Mouse (Mus musculus) layer of hippocampus, adult 18-20 months (tissue): ENCODE measurements around the gene Gm5965. TPM values are rescaled to one million over a fixed set of nuclear protein-coding genes. Genes with fewer than 3 reads are reported as not detected.
A peak's percentile ranks its signal among the peaks of the same experiment; 100 is the strongest.
"Not testable (repeated sequence)": the region's sequence is repeated elsewhere in the genome, so short reads cannot be mapped to it uniquely, and the experiment has no call there.

Source experiments
- DNase-seq, 2 experiments: peaks; one replicate each; pipeline ENCODE4 v3.0.0; 2022; ENCODE audit warnings: low spot score in 2 of 2
- long read RNA-seq: library from polyadenylated mRNA; stranded (forward); transcript quantifications from one replicate; pipeline ENCODE4 v2.0.0, GENCODE M21; 2021
- total RNA-seq, 2 experiments: library from RNA; stranded (reverse); gene quantifications; 2 replicates each; pipeline ENCODE4 v1.2.3; 2021

The Gm5965 gene
- total RNA-seq = not detected
- long read RNA-seq = 0 reads

DNA sequence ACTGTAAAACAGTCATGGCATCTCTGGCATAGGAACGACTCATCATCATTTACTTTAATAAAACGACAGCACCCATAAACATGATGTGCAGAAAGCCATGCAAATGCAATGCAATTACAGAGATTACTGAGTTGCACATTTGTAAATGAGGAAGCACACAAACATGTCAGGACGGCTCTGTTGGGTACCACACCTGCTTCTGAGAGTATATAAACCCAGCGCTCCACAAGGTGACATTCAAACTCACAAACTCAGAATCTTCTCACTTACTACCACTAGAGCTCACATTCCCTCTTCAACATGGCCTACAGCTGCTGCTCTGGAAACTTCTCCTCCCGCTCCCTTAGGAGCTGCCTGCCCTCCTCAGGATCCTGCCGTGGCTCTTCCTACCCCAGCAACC is at the start of gene Gm5965:
Gm5965 (plus strand) TSS at position 301 of the 400 bp plus-strand sequence.
- DNase-seq = no peak

- peak; percentile 6 to 10 for DNase-seq
Observed at GRCm38 (mm10) chr16:88728812-88729275, 48.9 kb upstream of the Gm5965 start, which contains the start of gene Krtap13-1. Krtap13-1 (plus strand) TSS chr16:88728862.

DNA sequence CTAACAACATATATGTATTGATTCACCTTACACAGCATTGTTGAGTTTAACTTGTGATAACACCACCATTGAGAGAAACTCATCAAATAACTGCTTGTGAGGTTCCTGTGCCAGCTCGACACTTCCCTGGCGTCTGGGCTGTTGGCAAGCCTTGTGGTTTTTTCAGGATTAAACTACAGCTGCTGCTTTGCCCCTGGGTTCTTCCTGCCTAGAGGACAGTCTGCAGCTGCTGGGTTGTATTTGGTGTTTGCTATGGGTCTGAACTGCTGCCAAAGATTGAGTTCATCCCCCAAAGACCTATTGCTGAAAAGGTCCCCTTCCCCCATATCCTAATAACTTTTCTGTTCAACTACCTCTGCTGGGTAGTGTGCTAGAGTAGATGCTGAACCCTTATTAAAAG is 42.3 kb upstream of the Gm5965 start:
- DNase-seq = no peak

- no peak for DNase-seq
Observed at GRCm38 (mm10) chr16:88744750-88745340, 32.9 kb upstream of the Gm5965 start.

- DNase-seq = peak in 1 of 2 experiments; percentile 20
Observed at GRCm38 (mm10) chr16:88747943-88748342, 29.8 kb upstream of the Gm5965 start.

GRCm38 (mm10) chr16:88751535-88751934 is 26.2 kb upstream of the Gm5965 start, which contains the start of gene Krtap13:
Krtap13 (minus strand) TSS chr16:88751635.
- DNase-seq = not testable (repeated sequence)

- not testable (repeated sequence) for DNase-seq
Observed at GRCm38 (mm10) chr16:88758547-88758946, 19.1 kb upstream of the Gm5965 start, which contains the start of gene 2310034C09Rik. 2310034C09Rik (plus strand) TSS chr16:88758847.

- no peak for DNase-seq
Observed at GRCm38 (mm10) chr16:88774106-88774505, 3.6 kb upstream of the Gm5965 start, which contains the start of gene 2310057N15Rik. 2310057N15Rik (minus strand) TSS chr16:88774206.

GRCm38 (mm10) chr16:88786786-88787185 is 9.1 kb downstream of the Gm5965 start:
- DNase-seq = no peak

DNA sequence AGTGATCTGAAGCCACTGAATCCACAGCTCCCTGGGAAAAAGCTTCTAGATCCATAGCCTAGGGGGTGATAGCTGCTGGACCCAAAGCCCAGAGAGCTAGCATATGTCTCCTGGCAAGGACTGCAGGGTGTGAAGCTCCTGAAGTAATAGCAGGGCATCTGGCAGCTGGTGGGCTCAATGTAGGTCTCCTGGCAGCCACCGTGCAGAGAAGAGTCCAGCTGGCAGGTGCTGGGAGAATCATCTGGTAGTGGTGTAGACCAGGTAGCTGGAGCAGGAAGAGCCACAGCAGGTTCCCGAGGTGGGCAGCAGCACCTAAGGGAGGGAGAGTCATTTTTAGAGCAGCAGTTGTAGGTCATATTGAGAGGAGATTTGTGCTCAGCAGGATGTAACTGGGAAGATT is 34.1 kb downstream of the Gm5965 start, which contains the start of gene Gm20741:
Gm20741 (minus strand) TSS at position 394 of the 400 bp plus-strand sequence.
- DNase-seq = no peak

GRCm38 (mm10) chr16:88820066-88820465 is 42.4 kb downstream of the Gm5965 start, which contains the start of gene Krtap15:
Krtap15 (plus strand) TSS chr16:88820215.
- DNase-seq = no peak

- DNase-seq = peak in 1 of 2 experiments; percentile 39
Observed at GRCm38 (mm10) chr16:88823736-88824135, 46.0 kb downstream of the Gm5965 start.

GRCm38 (mm10) chr16:88826095-88826652 is 48.5 kb downstream of the Gm5965 start, which contains the start of gene Krtap14:
Krtap14 (minus strand) TSS chr16:88826145.
- DNase-seq = peak in 1 of 2 experiments; percentile 17

- DNase-seq = no peak
Observed at GRCm38 (mm10) chr16:88826978-88827377, 49.3 kb downstream of the Gm5965 start.

Other genes with a start within 250 kb of the Gm5965 start
- not detected for gene Cldn8, start 214.7 kb upstream of the Gm5965 start, total RNA-seq
- not detected for gene Krtap24-1, start 165.6 kb upstream of the Gm5965 start, total RNA-seq
- not detected for gene 2310079G19Rik, start 150.2 kb upstream of the Gm5965 start, total RNA-seq
- not detected for gene Krtap26-1, start 130.1 kb upstream of the Gm5965 start, total RNA-seq
- gene Krtap27-1, start 106.2 kb upstream of the Gm5965 start, total RNA-seq = not detected
- not detected for gene 2310061N02Rik, start 69.9 kb upstream of the Gm5965 start, total RNA-seq
- not detected for gene Krtap13-1, start 49.0 kb upstream of the Gm5965 start, total RNA-seq
- gene Krtap13, start 26.3 kb upstream of the Gm5965 start, total RNA-seq = not detected
- gene 2310034C09Rik, start 19.0 kb upstream of the Gm5965 start, total RNA-seq = not detected
- not detected for gene 2310057N15Rik, start 3.7 kb upstream of the Gm5965 start, total RNA-seq
- gene Gm20741, start 34.3 kb downstream of the Gm5965 start, total RNA-seq = not detected
- gene Krtap15, start 42.3 kb downstream of the Gm5965 start, total RNA-seq = not detected
- gene Krtap14, start 48.2 kb downstream of the Gm5965 start, total RNA-seq = not detected
- not detected for gene Krtap19-1, start 91.5 kb downstream of the Gm5965 start, total RNA-seq
- not detected for gene Krtap19-2, start 96.4 kb downstream of the Gm5965 start, total RNA-seq
- not detected for gene Krtap19-3, start 100.1 kb downstream of the Gm5965 start, total RNA-seq
- not detected for gene Krtap19-4, start 107.2 kb downstream of the Gm5965 start, total RNA-seq
- gene Krtap19-5, start 118.6 kb downstream of the Gm5965 start, total RNA-seq = not detected
- not detected for gene Krtap19-9b, start 154.4 kb downstream of the Gm5965 start, total RNA-seq
- not detected for gene Krtap16-3, start 185.0 kb downstream of the Gm5965 start, total RNA-seq
- gene Krtap22-2, start 232.9 kb downstream of the Gm5965 start, total RNA-seq = not detected
- not detected for gene Gm10229, start 237.4 kb downstream of the Gm5965 start, total RNA-seq